Mouse (Mus musculus) lung, adult 18-20 months (tissue): ENCODE data around the gene Atp6v1g2.
A peak's percentile ranks its signal among the peaks of the same experiment; 100 is the strongest.

Experiments used
- DNase-seq, 2 experiments: peaks; one replicate each; pipeline ENCODE4 v3.0.0; 2022; ENCODE audit warnings: mixed read lengths in 2 of 2

Gene Atp6v1g2

DNA sequence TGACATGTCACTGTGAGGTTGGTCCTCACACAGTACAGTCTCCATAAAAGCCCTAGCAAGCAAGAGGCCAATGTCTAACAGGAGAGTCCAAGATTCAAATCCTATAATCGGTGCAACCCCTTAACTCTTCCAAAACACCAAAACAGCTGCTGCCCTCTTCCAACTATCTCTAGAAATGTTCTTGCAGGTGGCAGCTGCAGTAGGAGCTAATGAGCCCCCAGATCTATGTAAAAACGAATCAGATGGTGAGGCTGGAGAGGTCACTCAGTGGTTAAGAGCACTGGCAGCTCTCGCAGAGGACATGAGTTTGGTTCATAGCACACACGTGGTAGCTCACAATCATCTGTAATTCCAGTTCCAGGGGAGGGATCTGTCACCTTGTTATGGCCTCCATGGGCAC is 22.2 kb downstream of the Atp6v1g2 start:
- DNase-seq, result no peak

DNA sequence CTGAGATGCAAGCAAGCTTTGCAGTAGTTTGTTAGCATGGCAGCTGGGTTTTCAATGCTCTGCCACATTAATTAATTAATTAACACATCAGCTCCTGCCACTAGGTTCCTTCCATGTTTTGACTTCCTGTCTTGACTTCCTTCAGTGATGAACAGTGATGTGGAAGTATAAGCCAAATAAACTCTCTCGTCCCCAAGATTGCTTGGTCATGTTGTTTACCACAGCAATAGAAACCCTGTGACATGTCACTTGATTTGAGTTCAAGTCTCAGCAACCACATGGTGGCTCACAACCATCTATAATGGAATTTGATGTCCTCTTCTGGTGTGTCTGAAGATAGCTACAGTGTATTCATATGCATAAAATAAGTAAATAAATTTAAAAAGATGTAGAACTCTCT is 23.9 kb downstream of the Atp6v1g2 start:
- no peak for DNase-seq

DNA sequence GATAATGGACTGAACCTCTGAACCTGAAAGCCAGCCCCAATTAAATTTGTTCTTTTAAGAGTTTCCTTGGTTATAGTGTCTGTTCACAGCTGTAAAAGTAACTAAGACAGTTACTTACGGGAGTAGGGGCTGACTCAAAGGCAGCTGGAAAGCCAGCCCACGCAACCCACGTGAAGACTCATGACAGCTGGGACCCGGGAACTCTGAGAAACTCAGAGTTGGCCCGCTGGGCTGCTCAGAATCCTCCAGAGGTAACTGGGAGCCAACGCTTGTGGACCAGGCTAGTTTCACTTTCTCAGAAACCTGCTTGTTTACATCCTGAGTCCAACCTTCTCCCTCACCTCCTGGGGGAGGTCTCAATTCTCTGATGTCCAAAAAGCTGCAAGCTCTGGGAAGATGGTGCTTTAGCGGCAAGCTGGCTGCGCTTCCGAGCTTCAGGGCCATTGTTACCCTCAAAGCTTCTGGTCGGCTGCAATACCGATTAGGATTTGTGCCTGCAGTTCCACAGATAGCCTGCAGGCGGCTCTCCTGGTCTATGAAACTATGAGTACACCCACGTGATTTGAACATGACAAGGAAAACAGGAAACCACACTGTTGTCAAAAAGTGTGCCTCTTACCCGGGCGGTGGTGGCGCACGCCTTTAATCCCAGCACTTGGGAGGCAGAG is 24.5 kb downstream of the Atp6v1g2 start:
- peak; percentile 96 for DNase-seq

DNA sequence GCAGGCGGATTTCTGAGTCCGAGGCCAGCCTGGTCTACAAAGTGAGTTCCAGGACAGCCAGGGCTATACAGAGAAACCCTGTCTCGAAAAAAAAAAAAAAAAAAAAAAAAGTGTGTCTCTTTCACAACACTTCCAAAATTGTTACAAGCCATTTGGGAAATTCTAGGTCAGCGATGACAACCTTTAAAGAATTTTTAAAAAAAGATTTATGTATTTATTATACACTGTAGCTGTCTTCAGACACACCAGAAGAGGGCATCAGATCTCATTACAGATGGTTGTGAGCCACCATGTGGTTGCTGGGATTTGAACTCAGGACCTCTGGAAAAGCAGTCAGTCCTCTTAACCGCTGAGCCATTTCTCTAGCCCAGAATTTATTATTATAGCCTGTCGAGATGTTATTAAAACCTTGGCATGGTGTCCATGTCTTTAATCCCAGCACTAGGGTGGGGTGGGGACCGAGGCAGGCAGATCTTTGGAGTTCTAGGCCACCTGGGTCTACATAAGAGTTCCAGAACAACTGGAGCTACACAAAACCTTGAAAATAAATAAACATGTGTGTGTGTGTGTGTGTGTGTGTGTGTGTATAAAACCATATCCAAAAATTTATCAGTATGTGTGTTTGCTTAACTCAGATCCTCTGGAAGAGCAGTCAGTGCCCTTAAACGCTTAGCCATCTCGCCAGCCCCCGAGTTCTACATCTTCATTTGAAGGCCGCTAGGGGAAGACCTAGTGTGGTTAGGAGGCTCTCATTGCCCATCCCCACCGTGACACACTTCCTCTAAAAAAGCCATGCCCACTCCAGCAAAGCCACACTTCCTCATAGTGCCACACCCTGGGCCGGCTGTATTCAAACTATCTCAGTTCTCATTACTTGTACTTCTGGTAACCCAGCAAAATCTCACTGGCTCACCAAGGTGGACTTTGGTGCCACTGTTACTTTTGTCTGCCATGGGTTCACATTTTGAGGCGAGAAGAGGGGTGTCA is 25.3 kb downstream of the Atp6v1g2 start:
- peak; percentile 89 for DNase-seq

DNA sequence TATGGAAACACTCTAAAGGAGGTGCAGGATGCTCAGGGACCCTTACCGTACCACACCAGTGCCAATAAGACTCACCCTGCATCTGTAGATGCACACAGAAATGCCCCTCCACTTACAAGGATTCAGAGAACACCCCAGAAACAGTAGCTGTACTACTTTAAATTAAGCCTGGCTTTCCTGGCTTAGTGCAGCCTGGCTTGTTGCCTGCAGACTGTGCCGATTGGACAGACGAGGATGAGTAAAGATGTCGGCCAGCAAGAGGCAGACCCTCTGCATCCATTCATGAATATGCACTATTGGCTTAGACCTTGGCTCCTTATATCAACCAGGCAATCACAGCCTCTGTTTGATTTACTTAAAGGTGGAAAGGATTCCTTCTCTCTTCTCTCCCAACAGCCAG is 26.2 kb downstream of the Atp6v1g2 start:
- no peak for DNase-seq

DNA sequence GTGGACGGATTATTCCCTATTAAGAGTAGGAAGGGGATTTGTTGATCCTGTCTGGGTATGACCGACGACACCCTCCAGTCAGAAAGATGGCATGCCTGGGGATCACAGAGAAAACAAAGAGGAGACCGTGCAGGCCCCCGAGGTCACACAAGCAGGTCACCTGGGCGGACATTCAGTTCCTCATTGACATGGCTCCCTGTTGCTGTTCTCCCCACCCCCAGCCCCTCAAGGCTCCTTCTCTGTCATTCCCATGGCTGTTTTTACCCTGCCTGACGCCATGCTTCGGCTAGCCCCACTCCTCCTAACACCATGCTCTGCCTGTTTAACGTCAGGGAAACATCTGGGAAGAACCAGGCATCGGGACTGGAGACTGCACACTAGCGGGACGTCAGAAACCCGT is 28.2 kb downstream of the Atp6v1g2 start:
- no peak for DNase-seq

DNA sequence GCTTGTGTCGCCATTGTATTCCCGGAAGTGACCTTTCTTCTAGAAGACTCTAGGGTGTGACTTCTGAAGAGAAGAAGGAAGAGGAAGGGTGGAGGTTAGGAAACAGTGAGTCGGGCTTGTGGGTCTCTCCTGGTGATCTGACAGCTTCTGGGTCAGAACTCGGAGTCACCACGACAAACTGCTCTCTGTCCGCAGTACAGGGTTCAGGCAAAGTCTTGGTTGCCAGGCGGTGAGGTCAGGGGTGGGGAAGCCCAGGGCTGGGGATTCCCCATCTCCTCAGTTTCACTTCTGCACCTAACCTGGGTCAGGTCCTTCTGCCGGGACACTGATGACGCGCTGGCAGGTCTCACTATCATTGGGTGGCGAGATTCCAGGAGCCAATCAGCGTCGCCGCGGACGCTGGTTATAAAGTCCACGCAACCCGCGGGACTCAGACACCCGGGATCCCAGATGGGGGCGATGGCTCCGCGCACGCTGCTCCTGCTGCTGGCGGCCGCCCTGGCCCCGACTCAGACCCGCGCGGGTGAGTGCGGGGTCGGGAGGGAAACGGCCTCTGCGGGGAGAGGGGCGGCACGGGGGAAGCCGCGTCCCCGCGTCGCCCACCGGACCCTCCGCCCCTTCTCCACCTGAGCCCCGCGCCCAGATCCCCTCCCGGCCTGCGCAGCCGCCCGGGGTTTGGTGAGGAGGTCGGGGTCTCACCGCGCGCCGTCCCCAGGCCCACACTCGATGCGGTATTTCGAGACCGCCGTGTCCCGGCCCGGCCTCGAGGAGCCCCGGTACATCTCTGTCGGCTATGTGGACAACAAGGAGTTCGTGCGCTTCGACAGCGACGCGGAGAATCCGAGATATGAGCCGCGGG is 29.4 kb downstream of the Atp6v1g2 start, which contains the start of gene H2-D1:
H2-D1 (plus strand) TSS at position 67 of the 859 bp plus-strand sequence.
- peak; percentile 99 for DNase-seq

DNA sequence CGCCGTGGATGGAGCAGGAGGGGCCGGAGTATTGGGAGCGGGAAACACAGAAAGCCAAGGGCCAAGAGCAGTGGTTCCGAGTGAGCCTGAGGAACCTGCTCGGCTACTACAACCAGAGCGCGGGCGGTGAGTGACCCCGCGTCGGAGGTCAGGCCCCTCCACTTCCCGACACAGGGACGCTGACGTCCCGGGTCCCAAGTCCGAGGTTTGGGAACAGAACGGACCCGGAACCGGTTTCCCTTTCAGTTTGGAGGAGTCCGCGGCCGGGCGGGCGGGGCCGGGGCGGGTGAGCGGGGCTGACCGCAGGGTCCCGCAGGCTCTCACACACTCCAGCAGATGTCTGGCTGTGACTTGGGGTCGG is 30.0 kb downstream of the Atp6v1g2 start:
- peak in 1 of 2 experiments; percentile 56 for DNase-seq

DNA sequence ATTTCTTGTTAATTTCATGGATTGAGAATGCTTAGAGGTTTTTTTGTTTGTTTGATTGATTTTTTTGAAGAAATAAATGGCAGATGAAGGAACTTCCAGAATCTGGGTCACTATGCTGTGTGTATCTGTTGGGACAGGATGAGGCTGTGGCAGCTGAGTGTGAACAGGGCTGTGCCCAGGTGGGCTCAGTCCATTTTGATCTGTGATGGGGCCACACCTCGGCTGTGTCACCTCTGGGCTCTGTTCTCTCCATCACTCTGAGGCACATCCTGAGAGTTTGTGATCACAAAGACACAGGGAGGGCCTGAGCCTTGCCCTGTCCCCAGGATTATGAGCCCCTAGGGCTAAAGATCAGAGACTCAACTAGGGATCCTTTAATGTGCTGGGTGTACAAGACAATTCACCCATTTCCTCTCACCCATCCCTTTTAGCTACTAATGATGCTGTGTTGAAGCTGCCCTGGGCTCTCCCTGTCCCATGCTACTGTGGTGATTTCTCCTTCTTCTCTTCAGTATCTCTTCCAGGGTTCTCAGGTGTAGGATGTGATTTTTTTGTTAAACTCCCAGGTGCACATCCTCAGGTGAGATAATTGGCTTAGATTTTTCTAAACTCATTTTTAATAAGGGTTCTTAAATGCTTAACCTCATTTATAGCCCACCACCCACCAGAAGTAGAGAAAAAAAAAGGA is 34.1 kb downstream of the Atp6v1g2 start:
- DNase-seq, result no peak

DNA sequence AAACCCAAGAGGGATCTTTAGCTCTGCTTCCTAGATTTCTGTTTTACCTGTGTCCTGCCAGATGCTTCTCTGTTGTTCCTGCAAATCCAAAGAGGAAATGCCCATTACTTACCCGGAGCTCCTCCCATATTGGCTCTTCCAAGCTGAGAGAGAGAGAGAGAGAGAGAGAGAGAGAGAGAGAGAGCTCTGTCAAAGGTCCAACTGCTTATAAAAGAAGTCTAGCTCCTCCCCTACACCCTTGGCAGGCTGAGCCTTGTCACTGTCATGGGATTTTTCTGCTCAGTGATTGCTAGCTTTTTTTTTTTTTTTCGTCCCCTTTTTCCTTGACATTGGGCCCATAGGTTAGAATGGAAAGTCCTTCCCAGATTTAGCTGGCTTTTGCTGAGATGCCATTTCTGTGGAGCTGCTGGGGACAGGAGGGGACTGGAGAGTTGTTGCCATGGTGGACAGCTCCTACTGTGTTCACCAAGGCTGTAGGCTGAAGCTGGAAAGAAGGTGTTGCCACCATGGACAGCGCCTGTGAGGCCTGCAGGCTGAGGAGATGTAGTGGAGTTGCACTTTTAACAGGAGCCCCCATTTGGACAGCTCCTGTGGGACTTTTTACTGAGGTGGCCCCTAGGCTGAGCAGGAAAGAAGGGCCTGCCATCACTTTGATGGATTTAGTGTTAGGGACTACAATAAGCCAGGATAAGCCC is 36.3 kb downstream of the Atp6v1g2 start:
- DNase-seq, result no peak

DNA sequence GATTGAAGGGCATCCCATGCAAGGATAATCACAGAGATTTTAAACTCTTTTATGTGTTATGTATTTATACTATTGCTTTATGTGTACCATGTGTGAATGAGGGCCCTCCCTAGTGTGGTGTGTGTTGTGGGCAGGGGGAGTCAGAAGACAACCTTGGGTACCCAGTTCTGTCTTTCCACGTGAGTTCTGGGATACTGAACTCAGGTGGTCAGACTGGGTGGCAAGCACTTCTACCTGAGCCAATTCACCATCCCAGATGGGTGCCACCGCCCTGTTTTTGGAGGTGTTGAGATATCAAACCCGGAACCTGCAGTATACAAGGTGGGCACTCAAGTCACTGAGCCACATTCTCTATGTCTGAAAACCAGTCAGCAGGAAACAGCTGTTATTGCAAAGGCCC is 38.8 kb downstream of the Atp6v1g2 start:
- no peak for DNase-seq

DNA sequence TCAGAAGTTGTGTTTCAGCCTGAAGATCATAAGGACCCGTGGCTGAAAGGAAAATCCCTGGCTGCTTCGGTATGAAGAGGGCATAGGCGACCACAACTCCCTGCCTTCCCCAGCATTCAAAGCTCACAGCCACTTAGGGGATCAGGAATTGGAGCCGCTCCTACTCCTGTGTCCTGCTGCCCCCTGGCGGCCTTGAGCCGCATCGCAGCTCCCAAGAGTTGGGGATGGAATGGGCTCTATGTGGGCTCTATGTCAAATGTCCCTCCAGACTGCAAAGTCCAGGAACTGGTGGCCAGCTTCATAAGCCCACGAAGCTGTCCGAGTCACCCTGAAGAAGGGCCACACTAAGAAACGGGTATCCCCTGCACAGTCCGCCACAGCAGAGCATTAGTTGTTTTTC is 41.3 kb downstream of the Atp6v1g2 start:
- peak; percentile 85 to 90 for DNase-seq

DNA sequence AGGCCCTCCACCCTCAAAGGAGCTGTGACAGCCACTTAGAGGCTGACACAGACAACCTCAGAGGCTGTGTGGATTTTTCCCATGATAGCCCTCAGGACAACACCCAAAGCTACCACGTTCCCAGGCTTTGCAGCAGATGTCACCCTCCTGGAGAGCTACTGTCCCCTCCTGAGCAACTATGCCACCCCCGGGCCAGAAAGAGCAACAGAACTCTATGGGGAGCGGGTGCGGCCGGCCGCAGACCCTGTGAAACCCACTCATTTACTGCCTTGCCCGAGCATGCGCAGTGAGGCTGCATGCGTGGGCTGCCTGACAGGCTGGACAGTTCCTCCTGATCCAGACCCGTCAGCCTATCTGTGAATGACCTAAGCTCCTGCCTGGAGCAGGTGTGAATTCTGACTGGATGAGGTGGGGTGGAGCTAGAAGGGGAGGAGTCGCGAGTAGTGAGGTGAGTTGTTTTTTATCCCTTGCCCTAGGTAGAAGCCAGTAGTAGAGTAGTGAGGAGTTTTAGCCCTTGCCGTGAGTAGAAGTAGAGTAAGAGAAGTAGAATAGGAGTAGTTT is 42.9 kb downstream of the Atp6v1g2 start:
- DNase-seq, result no peak

DNA sequence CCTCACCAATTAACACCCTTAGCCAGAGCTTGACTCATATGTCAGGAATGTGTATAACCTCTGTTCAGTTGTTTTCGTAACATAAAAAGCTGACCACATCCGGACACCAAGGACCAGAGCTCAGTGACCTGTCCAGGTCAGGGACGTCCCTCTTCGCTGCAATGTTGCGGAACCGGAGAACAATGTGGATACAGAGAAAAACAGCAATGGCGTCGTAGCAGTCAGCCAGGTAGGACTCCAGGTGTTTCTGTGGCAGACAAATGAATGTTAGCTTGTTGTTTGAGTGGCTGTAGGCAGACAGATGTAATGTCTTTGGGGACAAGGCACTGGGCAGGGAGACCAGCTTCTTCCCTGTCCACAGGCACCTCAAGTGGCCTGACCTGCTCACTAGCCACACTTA is 44.6 kb downstream of the Atp6v1g2 start:
- no peak for DNase-seq

DNA sequence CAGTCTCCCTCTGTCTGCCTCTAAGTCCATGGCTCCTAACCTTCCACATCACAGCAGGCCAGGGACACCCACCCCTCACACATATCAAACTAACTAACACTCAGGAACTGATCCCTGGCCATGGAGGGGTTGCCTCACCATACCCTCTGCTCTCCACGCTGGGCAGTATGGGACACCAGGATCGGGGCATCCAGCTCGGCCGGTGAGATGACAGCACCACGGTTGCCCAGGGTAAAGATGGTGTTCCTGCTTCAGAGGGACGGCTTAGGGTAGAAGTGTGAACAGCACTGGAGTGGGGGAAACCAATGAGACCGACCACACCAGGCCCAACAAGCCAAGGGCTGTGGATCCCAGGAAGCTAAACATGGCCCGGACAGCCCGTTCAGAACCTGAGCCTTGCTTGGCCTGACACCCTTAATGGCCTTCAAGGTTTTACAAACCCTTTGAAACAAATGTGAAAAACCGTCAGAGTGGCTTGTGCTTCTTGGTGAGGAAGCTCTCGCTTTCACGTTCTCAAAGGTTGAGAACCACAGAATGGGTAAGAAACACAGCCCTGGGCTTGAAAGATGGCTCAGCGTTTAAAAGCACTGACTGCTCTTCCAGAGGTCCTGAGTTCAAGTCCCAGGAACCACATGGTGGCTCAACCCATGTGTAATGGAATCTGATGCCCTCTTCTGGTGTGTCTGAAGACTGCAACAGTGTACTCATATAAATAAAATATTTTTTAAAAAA is 45.7 kb downstream of the Atp6v1g2 start:
- no peak for DNase-seq

DNA sequence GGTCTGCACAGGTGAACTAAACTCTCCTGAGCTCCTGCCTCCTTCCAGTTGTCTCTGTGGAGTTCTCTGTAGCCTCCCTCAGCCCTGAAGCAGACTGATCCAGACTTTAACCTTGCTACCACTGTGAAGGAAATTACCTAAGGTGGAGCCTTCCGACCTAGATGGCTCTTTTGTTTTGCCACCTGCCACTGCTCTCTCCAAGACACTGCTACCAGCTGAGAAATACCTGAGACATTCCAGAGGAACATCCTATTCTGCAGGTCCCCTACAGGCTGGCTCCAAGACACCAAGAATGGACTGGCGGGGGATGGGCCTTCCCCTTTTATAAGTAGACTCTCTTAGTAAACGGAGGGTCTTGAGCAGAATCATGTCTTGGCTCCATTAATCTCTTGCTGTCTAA is 46.8 kb downstream of the Atp6v1g2 start:
- no peak for DNase-seq

DNA sequence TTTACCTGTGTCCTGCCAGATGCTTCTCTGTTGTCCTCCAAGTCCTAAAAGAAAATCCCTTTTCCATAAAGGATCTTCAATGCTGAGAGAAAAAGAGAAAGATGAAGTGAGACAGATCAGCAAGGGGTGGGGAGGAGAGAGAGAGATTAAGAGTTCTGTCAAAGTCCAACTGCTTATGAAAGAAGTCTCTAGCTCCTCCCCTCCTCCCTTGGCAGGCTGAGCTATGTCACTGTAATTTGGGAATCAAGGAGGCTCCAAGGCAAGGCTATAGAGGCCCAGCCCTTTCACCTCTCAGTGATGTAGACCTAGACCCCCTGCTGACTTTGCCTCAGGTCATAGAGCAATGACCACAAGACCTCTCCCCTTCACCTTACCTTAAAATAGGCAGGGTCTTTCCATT is 52.0 kb downstream of the Atp6v1g2 start:
- DNase-seq, result no peak
